Mouse (Mus musculus) hindbrain, postnatal 0 days (tissue): ENCODE measurements around the gene Slc22a1. TPM values are rescaled to one million over a fixed set of nuclear protein-coding genes. Genes with fewer than 3 reads are reported as not detected.
"Not testable (repeated sequence)": the region's sequence is repeated elsewhere in the genome, so short reads cannot be mapped to it uniquely, and the experiment has no call there.

ENCODE experiments used
- ATAC-seq: fragments of 200-750 bp; cut with Nextera tagmentation; 2 replicates; pipeline ENCODE4 v1.8.0; 2017; ENCODE audit warnings: mild to moderate bottlenecking, moderate TSS enrichment, moderate library complexity
- DNase-seq: peaks from one replicate; pipeline ENCODE4 v3.0.0-alpha.2; 2015; ENCODE audit warnings: low spot score
- H3K27ac ChIP-seq: fragments of 300-500 bp; sonication (generic); 2 replicates; pipeline ENCODE4 v1.5.1; 2014; ENCODE audit warnings: mild to moderate bottlenecking
- H3K27me3 ChIP-seq: fragments of 300-500 bp; sonication (generic); 2 replicates; pipeline ENCODE4 v1.6.1; 2014; ENCODE audit warnings: low read length, mixed read lengths; ENCODE audit not compliant: insufficient read depth
- H3K36me3 ChIP-seq: fragments of 300-500 bp; sonication (generic); 2 replicates; pipeline ENCODE4 v1.6.1; 2014; ENCODE audit warnings: low read length, mixed read lengths; ENCODE audit not compliant: insufficient read depth
- H3K4me1 ChIP-seq: fragments of 300-500 bp; sonication (generic); 2 replicates; pipeline ENCODE4 v1.6.1; 2014; ENCODE audit warnings: antibody characterized with exemption, low read length, mixed read lengths; ENCODE audit not compliant: insufficient read depth
- H3K4me2 ChIP-seq: fragments of 300-500 bp; sonication (generic); 2 replicates; pipeline ENCODE4 v1.6.1; 2014; ENCODE audit warnings: low read depth, mild to moderate bottlenecking, low read length, moderate library complexity, mixed read lengths
- H3K4me3 ChIP-seq: fragments of 300-500 bp; sonication (generic); 2 replicates; pipeline ENCODE4 v1.5.1; 2014; ENCODE audit warnings: low read length
- H3K9ac ChIP-seq: fragments of 300-500 bp; sonication (generic); replicated peaks from 2 replicates; pipeline ENCODE4 v1.6.1; 2014; ENCODE audit warnings: mild to moderate bottlenecking, low read length, moderate library complexity, mixed read lengths
- H3K9me3 ChIP-seq: fragments of 300-500 bp; sonication (generic); 2 replicates; pipeline ENCODE4 v1.6.1; 2016; ENCODE audit warnings: low read length, mixed read lengths
- CTCF ChIP-seq: IDR thresholded peaks from 2 replicates; pipeline ENCODE4 v1.5.1; 2016; ENCODE audit warnings: antibody characterized with exemption, control low read depth, low read depth
- WGBS: fragments of 180-500 bp; shearing (Covaris S2); extraction: QIAGEN DNeasy Blood & Tissue Kit; methylation state at CpG from one replicate; pipeline ENCODE4 v1.1.7; 2014; 5-methylcytosine and 5-hydroxymethylcytosine counted together
- polyA plus RNA-seq: library from polyadenylated mRNA; unstranded; fragments of >200 nt; fragmentation: Nextera tagmentation; extraction: Ambion mirVana; gene quantifications from 2 replicates; pipeline ENCODE4 v1.2.1, GENCODE M21; 2015
- total RNA-seq: library from RNA; depleted of rRNA; stranded (reverse); fragments of >200 nt; gene quantifications from 2 replicates; pipeline ENCODE4 v1.2.3, GENCODE M21; 2014

The Slc22a1 gene
- total and polyA plus RNA-seq, 2 experiments from 2014 or later: 0.10 to 0.26 TPM

GRCm38 (mm10) chr17:12684928-12685624 lies 9.4 kb upstream of the Slc22a1 start:
- TF ChIP-seq CTCF: no peak
- H3K4me1 ChIP-seq: no peaks in the 10 kb centered on the region

GRCm38 (mm10) chr17:12684412-12684811 lies 8.8 kb upstream of the Slc22a1 start:
- Histone ChIP-seq H3K36me3 (peaks cover 52% of the 10 kb centered on the region), H3K4me3 (no peak overlapping the region), H3K4me1 (no peaks in the 10 kb centered on the region), H3K27ac (no peak overlapping the region), H3K4me2 (no peak overlapping the region), H3K9ac (no peak overlapping the region), H3K27me3 (no peaks in the 10 kb centered on the region), H3K9me3 (no peaks in the 10 kb centered on the region)
- no peak for ATAC-seq
- no peak for TF ChIP-seq CTCF
- no peak for DNase-seq
- WGBS: 69% methylated on average over 4 of the region's 4 CpGs

More at GRCm38 (mm10) chr17:12684928-12685624, 9.4 kb upstream of the Slc22a1 start:
- Histone ChIP-seq H3K4me3 (no peak overlapping the region), H3K4me2 (no peak overlapping the region), H3K9me3 (no peaks in the 10 kb centered on the region), H3K27ac (no peak overlapping the region), H3K9ac (no peak overlapping the region), H3K36me3 (peaks cover 56% of the 10 kb centered on the region), H3K27me3 (no peaks in the 10 kb centered on the region)
- no peak for DNase-seq
- ATAC-seq: no peak
- WGBS: 91% methylated on average over 7 of the region's 7 CpGs

DNA sequence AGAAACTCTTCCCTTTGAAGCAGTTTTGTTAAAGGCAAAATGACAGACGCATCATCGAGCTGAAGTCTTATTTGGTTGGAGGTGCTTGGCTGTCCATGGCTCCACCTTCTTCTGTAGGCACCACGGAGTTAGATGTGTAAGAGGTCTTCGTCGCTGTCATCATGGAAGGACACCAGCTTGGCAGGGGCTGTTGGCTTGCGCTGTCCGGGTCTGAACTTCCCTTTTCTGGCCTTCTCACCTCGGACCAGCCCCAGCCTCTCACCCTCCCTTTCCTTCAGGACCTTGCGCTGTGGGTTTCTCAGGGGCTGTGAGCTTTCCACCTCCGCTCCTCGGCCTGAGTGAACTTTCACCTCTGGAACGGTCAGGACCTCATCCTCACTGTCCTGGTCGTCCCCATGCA lies 8.0 kb upstream of the Slc22a1 start:
- H3K4me1 ChIP-seq: no peaks in the 10 kb centered on the region
- no peak overlapping the region for H3K27ac ChIP-seq
- no peak for DNase-seq
- no peak for ATAC-seq
- WGBS: 91% methylated on average over 13 of the region's 13 CpGs
- H3K9ac ChIP-seq: no peak overlapping the region
- H3K4me3 ChIP-seq: no peak overlapping the region
- no peak for TF ChIP-seq CTCF
- no peaks in the 10 kb centered on the region for H3K9me3 ChIP-seq
- no peak overlapping the region for H3K4me2 ChIP-seq
- peaks cover 49% of the 10 kb centered on the region for H3K36me3 ChIP-seq
- no peaks in the 10 kb centered on the region for H3K27me3 ChIP-seq

GRCm38 (mm10) chr17:12678261-12678660 lies 2.6 kb upstream of the Slc22a1 start:
- no peak for TF ChIP-seq CTCF
- peaks cover 3% of the 10 kb centered on the region; the same call in 1 of the 2 replicates for H3K36me3 ChIP-seq
- H3K4me1 ChIP-seq: no peaks in the 10 kb centered on the region
- H3K27me3 ChIP-seq: no peaks in the 10 kb centered on the region
- ATAC-seq (no peak), DNase-seq (no peak)
- no peak overlapping the region for H3K4me2 ChIP-seq
- no peak overlapping the region for H3K27ac ChIP-seq
- no peak overlapping the region for H3K4me3 ChIP-seq
- no peak overlapping the region for H3K9ac ChIP-seq
- H3K9me3 ChIP-seq: no peaks in the 10 kb centered on the region

- Histone ChIP-seq H3K4me2 (no peak overlapping the region), H3K27ac (no peak overlapping the region), H3K9me3 (no peaks in the 10 kb centered on the region), H3K9ac (no peak overlapping the region), H3K36me3 (no peaks in the 10 kb centered on the region), H3K4me1 (no peaks in the 10 kb centered on the region), H3K4me3 (no peak overlapping the region), H3K27me3 (no peaks in the 10 kb centered on the region)
- DNase-seq (no peak), ATAC-seq (no peak)
- no peak for TF ChIP-seq CTCF
Measured at GRCm38 (mm10) chr17:12677139-12677538, 1.5 kb upstream of the Slc22a1 start.

DNA sequence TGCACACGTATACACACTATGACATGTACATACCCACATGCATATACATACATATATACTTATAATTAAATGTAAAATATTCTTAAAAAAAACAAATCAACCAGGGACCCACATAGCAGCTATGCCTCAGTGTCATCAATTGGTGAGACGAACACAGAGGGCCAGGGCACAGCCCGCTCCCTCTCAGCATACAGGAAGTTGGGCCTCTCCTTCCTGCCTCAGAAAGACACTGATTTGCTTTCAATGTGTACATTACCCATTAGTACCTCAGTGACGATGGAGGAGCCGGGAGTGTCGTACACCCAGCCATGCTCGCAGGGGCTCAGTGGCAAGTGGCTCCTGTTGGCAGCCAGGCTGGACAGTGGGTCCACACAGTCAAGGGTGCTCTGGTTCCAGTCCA lies 649 bp downstream of the Slc22a1 start:
- H3K4me2 ChIP-seq, ATAC-seq, H3K27ac ChIP-seq, H3K36me3 ChIP-seq, H3K9me3 ChIP-seq, DNase-seq, H3K4me3 ChIP-seq, H3K27me3 ChIP-seq, H3K4me1 ChIP-seq, H3K9ac ChIP-seq: not testable (repeated sequence)
- 94% methylated on average over 7 of the region's 7 CpGs for WGBS

GRCm38 (mm10) chr17:12673871-12674270 lies 1.8 kb downstream of the Slc22a1 start:
- 63% methylated on average over 3 of the region's 3 CpGs for WGBS
- no peaks in the 10 kb centered on the region for H3K27me3 ChIP-seq
- H3K27ac ChIP-seq: no peak overlapping the region
- ATAC-seq: no peak
- H3K9ac ChIP-seq: no peak overlapping the region
- H3K4me2 ChIP-seq: no peak overlapping the region
- TF ChIP-seq CTCF: no peak
- no peak overlapping the region for H3K4me3 ChIP-seq
- no peak for DNase-seq
- H3K36me3 ChIP-seq: no peaks in the 10 kb centered on the region
- no peaks in the 10 kb centered on the region for H3K4me1 ChIP-seq
- no peaks in the 10 kb centered on the region for H3K9me3 ChIP-seq
